Mouse (Mus musculus) activated CD4-positive, CD25-positive, alpha-beta regulatory T cell, adult 4 months (primary cell): ENCODE results near the gene Wdr18. TPM values are rescaled to one million over a fixed set of nuclear protein-coding genes. Genes with fewer than 3 reads are reported as not detected.

ENCODE experiments used
- ATAC-seq: one replicate; pipeline ENCODE4 v1.8.0; 2017
- polyA plus RNA-seq, 2 experiments: library from polyadenylated mRNA; unstranded; fragments of 100-300 nt; shearing (Covaris generic); gene quantifications; one replicate each; pipeline ENCODE4 v1.2.1; 2017

Gene Wdr18
- polyA plus RNA-seq: 10 to 100 TPM; 63.9 to 70.0 TPM

DNA sequence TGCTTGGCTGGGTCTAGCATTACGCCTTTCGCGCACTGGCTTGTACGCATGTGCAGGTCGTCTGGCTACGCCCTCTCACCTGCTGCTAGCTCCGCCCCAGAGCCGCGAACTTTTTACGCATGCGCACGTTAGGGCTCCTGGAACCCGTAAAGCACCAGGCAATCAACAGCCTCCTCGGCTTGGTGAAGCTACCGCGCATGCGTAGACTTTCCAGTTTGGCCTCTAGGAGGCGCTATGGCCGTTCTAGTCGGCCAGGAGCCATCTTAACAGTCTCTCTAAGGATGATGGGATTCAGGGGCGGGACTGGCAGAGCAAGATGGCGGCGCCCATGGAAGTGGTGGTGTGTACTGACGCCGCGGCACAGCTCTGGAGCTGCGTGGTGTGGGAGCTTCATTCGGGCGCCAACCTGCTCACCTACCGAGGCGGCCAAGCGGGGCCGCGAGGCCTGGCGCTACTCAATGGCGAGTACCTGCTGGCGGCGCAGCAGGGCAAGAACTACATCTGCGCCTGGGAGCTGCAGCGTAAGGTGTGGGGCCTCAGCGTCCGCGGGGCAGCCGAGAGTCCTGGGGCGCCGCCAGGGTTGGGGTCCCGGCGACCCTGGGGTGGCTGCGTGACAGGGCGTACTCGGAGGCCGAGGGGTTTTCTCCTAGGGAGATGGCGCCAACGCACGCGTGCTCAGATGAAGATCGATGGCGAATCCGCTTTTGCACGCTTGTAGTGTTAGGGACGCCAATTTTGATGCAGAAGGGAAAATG, at the start of gene Wdr18:
TSS of gene Wdr18 (plus strand) at position 306 of the 755 bp plus-strand sequence.
- ATAC-seq: peak; percentile 88

DNA sequence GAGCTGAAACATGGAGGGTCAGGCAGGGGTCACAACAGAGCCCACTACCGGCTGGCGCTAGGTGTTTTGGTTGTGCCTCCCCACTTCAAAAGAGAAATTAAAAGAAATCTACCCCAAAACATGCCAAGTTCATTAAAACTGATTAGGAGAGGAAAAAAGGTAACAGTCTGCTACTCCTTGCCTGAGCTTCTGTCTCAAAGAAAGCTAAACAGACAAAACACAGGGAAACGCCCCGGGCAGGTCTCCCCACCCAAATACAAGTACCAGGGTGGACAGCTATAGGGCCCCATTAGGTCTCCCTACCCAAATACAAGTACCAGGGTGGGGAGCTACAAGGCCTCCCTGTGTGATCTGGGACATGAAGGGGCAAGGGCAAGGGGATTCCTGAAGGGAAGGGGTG, 49.4 kb upstream of the Wdr18 start, which contains the start of gene Gm26602:
TSS of gene Gm26602 (plus strand) at position 301 of the 400 bp plus-strand sequence.
- no peak for ATAC-seq

- no peak for ATAC-seq
Observed at GRCm38 (mm10) chr10:79912412-79912811, 47.5 kb upstream of the Wdr18 start.

GRCm38 (mm10) chr10:79914131-79914947, 45.6 kb upstream of the Wdr18 start:
- ATAC-seq: no peak

- ATAC-seq: no peak
Observed at GRCm38 (mm10) chr10:79914948-79915596, 44.9 kb upstream of the Wdr18 start.

- ATAC-seq: no peak
Observed at GRCm38 (mm10) chr10:79916081-79916480, 43.9 kb upstream of the Wdr18 start.

DNA sequence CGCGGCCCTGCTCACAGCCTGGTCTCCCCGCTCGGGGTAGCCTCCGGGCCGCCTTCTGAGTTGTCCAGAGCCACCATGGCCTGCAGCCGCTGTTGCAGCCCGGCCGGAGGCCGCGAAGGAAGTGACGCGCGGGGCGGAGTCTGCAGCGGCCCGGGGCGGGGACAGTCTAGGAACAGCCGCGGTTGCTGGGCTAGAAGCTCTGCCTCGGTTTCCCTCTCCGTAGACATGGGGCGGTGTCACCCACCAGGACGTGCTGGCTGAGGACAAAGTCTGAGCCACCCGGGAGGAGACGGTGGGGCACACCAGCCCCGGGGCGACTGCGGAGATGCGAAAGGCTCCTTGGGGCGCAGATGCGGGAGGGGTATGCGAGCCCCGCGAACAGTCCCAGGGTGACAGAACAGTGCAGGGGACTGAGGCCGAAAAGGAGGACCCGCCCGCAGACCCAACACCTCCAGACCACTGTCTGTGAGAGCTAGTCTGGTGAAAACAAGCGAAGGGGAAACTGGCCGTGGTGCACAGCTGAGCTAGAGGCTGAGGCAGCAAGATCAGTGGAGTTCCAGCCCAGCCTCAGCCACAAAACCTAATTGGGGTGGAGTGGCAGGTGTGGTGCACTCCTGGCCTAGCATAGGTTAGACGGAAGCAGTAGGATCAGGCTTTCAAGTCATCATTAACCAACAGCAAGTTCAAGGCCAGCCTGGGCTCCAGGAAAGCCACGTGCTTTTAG, 43.0 kb upstream of the Wdr18 start, which contains the start of gene Kiss1r:
TSS of gene Kiss1r (plus strand) at position 164 of the 724 bp plus-strand sequence.
- peak; percentile 87 for ATAC-seq

DNA sequence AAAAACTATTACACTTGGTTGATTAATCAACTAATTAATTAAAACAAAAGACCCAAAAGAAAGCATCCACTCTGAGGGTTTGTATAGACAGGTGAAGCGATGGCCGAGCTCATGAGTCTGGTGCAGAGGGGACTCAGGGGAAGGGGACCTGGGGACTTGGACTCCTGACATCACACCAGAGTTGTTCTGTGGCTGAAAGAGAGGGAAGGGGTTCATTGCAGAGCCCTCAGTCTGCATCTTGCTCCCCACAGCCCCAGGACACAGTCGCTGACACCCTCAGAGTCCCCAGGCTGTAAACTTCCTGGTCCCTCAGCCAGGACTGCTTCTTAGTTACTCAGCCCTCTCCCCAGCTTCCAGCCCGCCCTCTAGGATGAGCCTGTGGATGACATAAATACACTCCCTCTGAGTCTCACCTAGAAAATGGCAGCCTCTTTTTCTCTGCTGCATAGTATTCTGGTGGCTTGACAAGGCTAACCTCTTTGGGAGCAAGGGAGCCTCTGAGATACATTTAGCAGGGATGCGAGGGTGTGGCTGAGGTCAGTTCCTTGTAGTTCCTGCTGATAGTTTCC, 42.3 kb upstream of the Wdr18 start:
- ATAC-seq: no peak

DNA sequence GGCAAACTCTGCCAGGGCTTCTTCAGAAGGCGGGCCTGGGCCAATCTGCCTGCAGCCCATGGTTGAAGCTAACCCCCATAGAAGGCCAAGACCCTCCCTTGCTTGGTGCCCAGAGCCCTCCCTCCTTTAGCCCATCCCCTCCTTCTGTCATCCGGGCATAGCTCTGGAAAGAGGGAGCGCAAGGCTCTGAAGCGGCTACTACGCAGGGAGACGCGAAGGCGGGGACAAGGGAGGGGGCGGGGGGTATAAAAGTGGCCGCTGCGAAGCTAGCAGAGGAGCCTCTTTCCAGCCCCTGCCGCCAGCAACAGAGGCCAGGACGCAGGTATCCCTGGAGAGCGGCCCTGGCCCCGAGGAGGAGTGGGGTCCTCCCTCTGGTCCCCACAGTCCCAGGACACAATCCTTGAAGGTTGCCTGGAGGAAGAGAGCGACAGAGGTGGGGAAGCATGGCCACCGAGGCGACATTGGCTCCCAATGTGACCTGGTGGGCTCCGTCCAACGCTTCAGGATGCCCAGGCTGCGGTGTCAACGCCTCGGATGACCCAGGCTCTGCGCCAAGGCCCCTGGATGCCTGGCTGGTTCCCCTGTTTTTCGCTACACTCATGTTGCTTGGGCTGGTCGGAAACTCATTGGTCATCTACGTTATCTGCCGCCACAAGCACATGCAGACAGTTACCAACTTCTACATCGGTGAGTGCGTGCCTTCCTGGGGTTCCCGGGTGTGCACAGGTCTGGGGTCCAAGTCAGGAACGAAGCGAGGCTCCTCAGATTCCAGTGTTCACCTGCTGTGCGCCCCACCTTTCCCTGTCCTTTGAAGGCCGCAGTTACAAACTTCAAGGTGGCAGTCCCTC, 41.5 kb upstream of the Wdr18 start:
- no peak for ATAC-seq

DNA sequence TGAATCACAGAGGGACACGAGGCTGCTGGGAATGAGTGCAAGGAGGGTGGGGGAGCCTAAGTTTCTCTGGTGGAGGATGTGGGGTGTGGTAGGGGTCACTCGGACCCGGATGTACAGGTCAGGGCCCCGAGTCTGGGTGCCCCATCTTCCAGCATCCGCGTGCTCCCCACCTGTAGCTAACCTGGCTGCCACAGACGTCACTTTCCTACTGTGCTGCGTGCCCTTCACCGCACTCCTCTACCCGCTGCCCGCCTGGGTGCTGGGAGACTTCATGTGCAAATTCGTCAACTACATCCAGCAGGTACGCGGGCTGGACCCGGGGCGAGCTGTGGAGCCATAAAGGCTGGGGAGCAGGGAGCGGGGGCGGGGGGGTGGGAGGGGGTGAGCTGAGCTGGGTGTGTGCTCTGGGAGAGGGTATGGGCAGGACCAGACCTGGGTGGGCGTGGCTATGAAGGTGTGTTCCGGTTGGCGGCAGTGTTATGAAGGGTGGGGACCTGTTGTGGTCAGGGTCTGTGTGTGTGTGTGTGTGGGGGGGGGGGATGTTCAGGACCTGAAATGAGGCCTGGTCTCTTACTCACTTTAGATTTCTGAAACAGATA, 40.6 kb upstream of the Wdr18 start:
- no peak for ATAC-seq

- no peak for ATAC-seq
Observed at GRCm38 (mm10) chr10:79920056-79920890, 39.7 kb upstream of the Wdr18 start.

DNA sequence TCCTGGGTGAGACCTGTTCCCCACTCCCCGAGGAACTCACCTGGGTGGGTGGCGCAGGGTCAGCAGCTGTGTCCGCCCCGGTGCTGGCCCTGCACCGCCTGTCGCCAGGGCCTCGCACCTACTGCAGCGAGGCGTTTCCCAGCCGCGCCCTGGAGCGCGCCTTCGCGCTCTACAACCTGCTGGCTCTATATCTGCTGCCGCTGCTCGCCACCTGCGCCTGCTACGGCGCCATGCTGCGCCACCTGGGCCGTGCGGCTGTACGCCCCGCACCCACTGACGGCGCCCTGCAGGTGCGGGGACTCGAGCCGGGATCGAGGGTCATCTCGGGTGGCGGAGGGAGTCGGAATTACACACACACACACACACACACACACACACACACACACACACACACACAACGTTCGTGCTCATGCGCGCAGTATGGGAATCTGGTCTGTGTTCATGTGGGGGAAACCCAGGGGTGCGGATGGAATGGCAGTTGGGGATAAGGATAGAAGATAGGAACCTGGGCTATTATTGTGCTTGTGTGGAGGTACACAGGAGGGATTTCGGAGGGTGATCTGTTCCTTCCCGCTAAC, 38.9 kb upstream of the Wdr18 start, which contains the start of gene R3hdm4:
TSS of gene R3hdm4 (minus strand) at position 251 of the 578 bp plus-strand sequence.
- ATAC-seq: no peak

GRCm38 (mm10) chr10:79921572-79921971, 38.4 kb upstream of the Wdr18 start:
- no peak for ATAC-seq

DNA sequence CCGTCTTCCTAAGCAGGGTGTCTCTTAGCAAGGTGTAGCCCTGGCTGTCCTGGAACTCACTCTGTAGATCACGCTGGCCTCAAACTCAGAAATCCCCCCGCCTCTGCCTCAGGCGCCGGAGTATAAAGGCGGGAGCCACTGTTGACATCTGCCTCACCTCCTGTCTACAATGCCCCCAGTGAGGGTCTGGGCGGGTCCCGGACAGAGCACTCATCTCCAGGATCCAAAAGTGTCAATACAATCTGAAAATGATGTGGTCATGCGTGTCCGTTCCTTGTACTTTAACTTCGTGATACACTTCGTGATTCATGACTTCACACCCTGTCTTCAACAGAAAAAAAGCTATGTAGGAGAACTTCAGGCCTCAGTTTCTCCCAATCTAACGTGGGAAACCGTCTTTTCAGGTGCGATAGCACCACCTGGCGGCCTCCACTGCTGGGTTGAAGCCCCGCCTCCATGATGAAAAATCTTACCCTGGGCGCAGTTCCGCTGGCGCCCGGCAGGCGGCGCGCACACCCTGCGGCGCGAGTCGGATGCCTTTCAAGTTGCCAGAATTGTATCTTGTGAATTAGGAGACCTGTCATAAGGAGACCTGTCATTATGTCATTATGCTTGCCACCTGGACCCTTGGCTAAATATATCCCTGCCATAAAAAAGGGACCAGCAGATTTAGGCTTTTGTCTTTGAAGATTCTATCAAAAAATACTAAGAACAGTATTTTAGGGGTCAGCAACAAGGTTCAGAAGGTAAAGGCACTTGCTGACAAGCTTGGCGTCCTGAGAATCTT, 34.8 kb upstream of the Wdr18 start:
- ATAC-seq: peak; percentile 38

- peak; percentile 4 for ATAC-seq
Observed at GRCm38 (mm10) chr10:79925785-79926490, 34.0 kb upstream of the Wdr18 start.

GRCm38 (mm10) chr10:79926491-79927323, 33.2 kb upstream of the Wdr18 start, which contains the start of gene Arid3a:
TSS of gene Arid3a (plus strand) at chr10:79927043.
- ATAC-seq: peak; percentile 74
